Mouse (Mus musculus): ENCODE measurements at regions not wholly inside any gene's neighbourhood (a gene's known extent, or its start where the extent isn't known, plus 50 kb on each side); places are given as distances from the start of the nearest gene placed in this dataset.
"Not testable (repeated sequence)": the region's sequence is repeated elsewhere in the genome, so short reads cannot be mapped to it uniquely, and the experiment has no call there.

- peak in 1 of 2 experiments; percentile 62 for DNase-seq (ENCODE audit: inconsistent age in 2 of 2, low spot score in 1 of 2)
Measured at GRCm38 (mm10) chr4:145774241-145774761, 94.3 kb upstream of the Zfp986 start.

GRCm38 (mm10) chr4:145774884-145775283, 93.7 kb upstream of the Zfp986 start:
- not testable (repeated sequence) for DNase-seq (ENCODE audit: inconsistent age in 2 of 2, low spot score in 1 of 2)

GRCm38 (mm10) chr4:145776531-145776930, 92.1 kb upstream of the Zfp986 start:
- not testable (repeated sequence) for DNase-seq (ENCODE audit: inconsistent age in 2 of 2, low spot score in 1 of 2)

- DNase-seq (ENCODE audit: inconsistent age in 2 of 2, low spot score in 1 of 2): peak in 1 of 2 experiments; percentile 16
Measured at GRCm38 (mm10) chr4:145781281-145781896, 87.2 kb upstream of the Zfp986 start.

- DNase-seq (ENCODE audit: inconsistent age in 2 of 2, low spot score in 1 of 2): not testable (repeated sequence)
Measured at GRCm38 (mm10) chr4:145814674-145815073, 53.9 kb upstream of the Zfp986 start.

Measured in adrenal gland, adult (tissue).